Mouse (Mus musculus) hindbrain, embryonic 15.5 days (tissue): ENCODE measurements around the gene Tmed10. TPM values are rescaled to one million over a fixed set of nuclear protein-coding genes. Genes with fewer than 3 reads are reported as not detected.

Experiments
- ATAC-seq: fragments of 200-750 bp; cut with Nextera tagmentation; 2 replicates; pipeline ENCODE4 v1.8.0; 2017; ENCODE audit warnings: low read depth, moderate number of reproducible peaks, moderate TSS enrichment; ENCODE audit not compliant: low FRiP score
- H3K27ac ChIP-seq: fragments of 300-500 bp; sonication (generic); replicated peaks from 2 replicates; pipeline ENCODE4 v1.5.1; 2015; ENCODE audit warnings: mild to moderate bottlenecking, inconsistent platforms
- H3K27me3 ChIP-seq: fragments of 300-500 bp; sonication (generic); 2 replicates; pipeline ENCODE4 v1.6.1; 2015; ENCODE audit warnings: control low read depth, inconsistent platforms
- H3K36me3 ChIP-seq: fragments of 300-500 bp; sonication (generic); 2 replicates; pipeline ENCODE4 v1.6.1; 2015; ENCODE audit warnings: control low read depth, inconsistent platforms
- H3K4me1 ChIP-seq: fragments of 300-500 bp; sonication (generic); replicated peaks from 2 replicates; pipeline ENCODE4 v1.6.1; 2015; ENCODE audit warnings: control low read depth, inconsistent platforms
- H3K4me2 ChIP-seq: fragments of 300-500 bp; sonication (generic); 2 replicates; pipeline ENCODE4 v1.6.1; 2015; ENCODE audit warnings: moderate library complexity, mild to moderate bottlenecking, inconsistent platforms
- H3K4me3 ChIP-seq: fragments of 300-500 bp; sonication (generic); 2 replicates; pipeline ENCODE4 v1.5.1; 2015; ENCODE audit warnings: mild to moderate bottlenecking, inconsistent platforms
- H3K9ac ChIP-seq: fragments of 300-500 bp; sonication (generic); 2 replicates; pipeline ENCODE4 v1.6.1; 2015; ENCODE audit warnings: inconsistent platforms
- H3K9me3 ChIP-seq: fragments of 300-500 bp; sonication (generic); 2 replicates; pipeline ENCODE4 v1.6.1; 2016; ENCODE audit warnings: control low read depth, inconsistent platforms
- WGBS: fragments of 180-500 bp; shearing (Covaris S2); methylation state at CpG from one replicate; pipeline ENCODE4 v1.1.7; 2015; 5-methylcytosine and 5-hydroxymethylcytosine counted together
- polyA plus RNA-seq: library from polyadenylated mRNA; unstranded; fragments of >200 nt; fragmentation: Nextera tagmentation; extraction: Ambion mirVana; gene quantifications from 2 replicates; pipeline ENCODE4 v1.2.1, GENCODE M21; 2015

The Tmed10 gene
- polyA plus RNA-seq, 1 experiment from 2014 or later = 186 TPM

GRCm38 (mm10) chr12:85391148-85391547 is 16.5 kb upstream of the Tmed10 start:
- no peak overlapping the region for H3K4me3 ChIP-seq
- 95% methylated on average over 7 of the region's 7 CpGs for whole genome bisulfite sequencing
- H3K9me3 ChIP-seq = no peaks in the 10 kb centered on the region
- H3K9ac ChIP-seq = no peak overlapping the region
- no peaks in the 10 kb centered on the region for H3K36me3 ChIP-seq
- no peaks in the 10 kb centered on the region for H3K27me3 ChIP-seq
- H3K27ac ChIP-seq = no peak overlapping the region
- ATAC-seq = no peak
- no peaks in the 10 kb centered on the region for H3K4me1 ChIP-seq
- no peak overlapping the region for H3K4me2 ChIP-seq

GRCm38 (mm10) chr12:85389204-85390185 is 14.8 kb upstream of the Tmed10 start:
- ATAC-seq = no peak
- H3K4me3 ChIP-seq = no peak overlapping the region
- H3K4me1 ChIP-seq = no peaks in the 10 kb centered on the region
- no peak overlapping the region for H3K9ac ChIP-seq
- no peaks in the 10 kb centered on the region for H3K36me3 ChIP-seq
- no peaks in the 10 kb centered on the region for H3K27me3 ChIP-seq
- H3K4me2 ChIP-seq = no peak overlapping the region
- H3K9me3 ChIP-seq = no peaks in the 10 kb centered on the region
- no peak overlapping the region for H3K27ac ChIP-seq
- 83% methylated on average over 15 of the region's 15 CpGs for WGBS

GRCm38 (mm10) chr12:85385995-85386375 is 11.3 kb upstream of the Tmed10 start:
- WGBS = 57% methylated on average over 5 of the region's 5 CpGs
- Histone ChIP-seq H3K27me3 (no peaks in the 10 kb centered on the region), H3K4me2 (no peak overlapping the region), H3K9ac (no peak overlapping the region), H3K36me3 (no peaks in the 10 kb centered on the region), H3K27ac (no peak overlapping the region), H3K4me1 (no peaks in the 10 kb centered on the region), H3K4me3 (no peak overlapping the region), H3K9me3 (no peaks in the 10 kb centered on the region)
- no peak for ATAC-seq

GRCm38 (mm10) chr12:85385329-85385994 is 10.8 kb upstream of the Tmed10 start:
- no peaks in the 10 kb centered on the region for H3K9me3 ChIP-seq
- no peaks in the 10 kb centered on the region for H3K4me1 ChIP-seq
- WGBS = 83% methylated on average over 10 of the region's 10 CpGs
- ATAC-seq = no peak
- H3K9ac ChIP-seq = no peak overlapping the region
- no peak overlapping the region for H3K4me2 ChIP-seq
- H3K27me3 ChIP-seq = no peaks in the 10 kb centered on the region
- no peaks in the 10 kb centered on the region for H3K36me3 ChIP-seq
- H3K4me3 ChIP-seq = no peak overlapping the region
- no peak overlapping the region for H3K27ac ChIP-seq

- 80% methylated on average over 14 of the region's 14 CpGs for WGBS
- Histone ChIP-seq H3K27ac (no peak overlapping the region), H3K27me3 (no peaks in the 10 kb centered on the region), H3K4me2 (no peak overlapping the region), H3K4me1 (no peaks in the 10 kb centered on the region), H3K4me3 (no peak overlapping the region), H3K9me3 (no peaks in the 10 kb centered on the region), H3K9ac (no peak overlapping the region), H3K36me3 (no peaks in the 10 kb centered on the region)
- no peak for ATAC-seq
Observed at GRCm38 (mm10) chr12:85382761-85383680, 8.4 kb upstream of the Tmed10 start.

GRCm38 (mm10) chr12:85381570-85381969 is 6.9 kb upstream of the Tmed10 start:
- Histone ChIP-seq H3K4me2 (no peak overlapping the region), H3K4me3 (no peak overlapping the region), H3K27me3 (no peaks in the 10 kb centered on the region), H3K4me1 (no peaks in the 10 kb centered on the region), H3K9ac (no peak overlapping the region), H3K9me3 (no peaks in the 10 kb centered on the region), H3K36me3 (no peaks in the 10 kb centered on the region), H3K27ac (no peak overlapping the region)
- ATAC-seq = no peak
- WGBS = 90% methylated on average over 6 of the region's 6 CpGs

- no peaks in the 10 kb centered on the region for H3K36me3 ChIP-seq
- H3K9ac ChIP-seq = no peak overlapping the region
- 81% methylated on average over 7 of the region's 7 CpGs for WGBS
- no peak overlapping the region for H3K4me2 ChIP-seq
- no peak overlapping the region for H3K4me3 ChIP-seq
- H3K4me1 ChIP-seq = no peaks in the 10 kb centered on the region
- no peak overlapping the region for H3K27ac ChIP-seq
- no peaks in the 10 kb centered on the region for H3K9me3 ChIP-seq
- H3K27me3 ChIP-seq = no peaks in the 10 kb centered on the region
- ATAC-seq = no peak
Observed at GRCm38 (mm10) chr12:85380942-85381341, 6.3 kb upstream of the Tmed10 start.

- WGBS = 68% methylated on average over 1 of the region's 1 CpGs
- no peak overlapping the region for H3K27ac ChIP-seq
- H3K36me3 ChIP-seq = no peaks in the 10 kb centered on the region
- no peak for ATAC-seq
- H3K9ac ChIP-seq = no peak overlapping the region
- H3K27me3 ChIP-seq = no peaks in the 10 kb centered on the region
- no peaks in the 10 kb centered on the region for H3K9me3 ChIP-seq
- H3K4me3 ChIP-seq = no peak overlapping the region
- peaks cover 4% of the 10 kb centered on the region for H3K4me1 ChIP-seq
- no peak overlapping the region for H3K4me2 ChIP-seq
Observed at GRCm38 (mm10) chr12:85380308-85380707, 5.7 kb upstream of the Tmed10 start.

GRCm38 (mm10) chr12:85378271-85378670 is 3.6 kb upstream of the Tmed10 start:
- no peak overlapping the region for H3K4me2 ChIP-seq
- H3K27me3 ChIP-seq = no peaks in the 10 kb centered on the region
- no peak overlapping the region for H3K9ac ChIP-seq
- H3K4me1 ChIP-seq = peaks cover 11% of the 10 kb centered on the region
- no peak overlapping the region for H3K27ac ChIP-seq
- WGBS = 90% methylated on average over 2 of the region's 2 CpGs
- no peaks in the 10 kb centered on the region for H3K36me3 ChIP-seq
- ATAC-seq = no peak
- no peak overlapping the region for H3K4me3 ChIP-seq
- no peaks in the 10 kb centered on the region for H3K9me3 ChIP-seq

GRCm38 (mm10) chr12:85373591-85374560 is 771 bp downstream of the Tmed10 start:
- H3K9ac ChIP-seq = peak overlapping the region; percentile 94
- no peaks in the 10 kb centered on the region for H3K36me3 ChIP-seq
- WGBS = under 1% methylated on average over 53 of the region's 53 CpGs
- no peaks in the 10 kb centered on the region for H3K9me3 ChIP-seq
- peak overlapping the region; percentile 95 for H3K4me3 ChIP-seq
- peak; percentile 76 for ATAC-seq
- peak overlapping the region; percentile 83 for H3K27ac ChIP-seq
- peak overlapping the region; percentile 71 for H3K4me2 ChIP-seq
- H3K27me3 ChIP-seq = no peaks in the 10 kb centered on the region
- H3K4me1 ChIP-seq = peaks cover 32% of the 10 kb centered on the region
